Mouse (Mus musculus) bone marrow, adult 2 months (tissue): ENCODE measurements around the gene Cradd. TPM values are rescaled to one million over a fixed set of nuclear protein-coding genes. Genes with fewer than 3 reads are reported as not detected.

Experiments used
- H3K27ac ChIP-seq: fragments of 200-500 bp; 2 replicates; pipeline ENCODE4 v1.5.1; 2012; ENCODE audit warnings: low read depth, mild to moderate bottlenecking, control low read depth, inconsistent platforms, low read length; ENCODE audit not compliant: control insufficient read depth, poor library complexity, insufficient read depth
- H3K4me1 ChIP-seq: fragments of 200-500 bp; 2 replicates; pipeline ENCODE4 v1.6.1; 2011; ENCODE audit warnings: low read length; ENCODE audit not compliant: control insufficient read depth, insufficient read depth
- H3K4me3 ChIP-seq: fragments of 200-500 bp; replicated peaks from 2 replicates; pipeline ENCODE3; 2011; ENCODE audit warnings: mild to moderate bottlenecking, low read depth, low read length, control low read depth; ENCODE audit not compliant: control insufficient read depth
- CTCF ChIP-seq: fragments of 200-500 bp; IDR thresholded peaks from 2 replicates; pipeline ENCODE4 v1.5.1; 2011; ENCODE audit warnings: low read length, control low read depth; ENCODE audit not compliant: control insufficient read depth, insufficient read depth
- POLR2A ChIP-seq: fragments of 200-500 bp; IDR thresholded peaks from 2 replicates; pipeline ENCODE4 v1.6.1; 2011; ENCODE audit warnings: low read depth, mild to moderate bottlenecking, control low read depth, low read length, borderline replicate concordance; ENCODE audit not compliant: control insufficient read depth
- WGBS: fragments of 180-500 bp; shearing (Covaris S2); methylation state at CpG from one replicate; pipeline ENCODE4 v1.1.7; 2018; 5-methylcytosine and 5-hydroxymethylcytosine counted together
- polyA plus RNA-seq: library from polyadenylated mRNA; stranded (reverse); fragments of >200 nt; gene quantifications from 2 replicates; pipeline ENCODE4 v1.2.4, GENCODE M21; 2011; ENCODE audit warnings: low replicate concordance; ENCODE audit not compliant: missing spikeins, insufficient read depth, insufficient read length

The Cradd gene
- polyA plus RNA-seq, 1 experiment = 3.8 TPM

GRCm38 (mm10) chr10:95313524-95313923 lies 10.4 kb downstream of the Cradd start:
- TF ChIP-seq CTCF = no peak
- TF ChIP-seq POLR2A = no peak
- no peaks in the 10 kb centered on the region for H3K4me1 ChIP-seq
- no peak overlapping the region for H3K27ac ChIP-seq
- WGBS = 51% methylated on average over 9 of the region's 9 CpGs
- no peak overlapping the region for H3K4me3 ChIP-seq

GRCm38 (mm10) chr10:95310688-95311441 lies 13.1 kb downstream of the Cradd start:
- Histone ChIP-seq H3K4me3 (no peak overlapping the region), H3K4me1 (no peaks in the 10 kb centered on the region), H3K27ac (no peak overlapping the region)
- WGBS = 92% methylated on average over 21 of the region's 21 CpGs
- no peak for TF ChIP-seq POLR2A
- no peak for TF ChIP-seq CTCF

- 87% methylated on average over 13 of the region's 13 CpGs for WGBS
- no peak overlapping the region for H3K4me3 ChIP-seq
- TF ChIP-seq CTCF (no peak), POLR2A (no peak)
These were observed 14.3 kb downstream of the Cradd start for GRCm38 (mm10) chr10:95309412-95310322.

GRCm38 (mm10) chr10:95308991-95309390 lies 14.9 kb downstream of the Cradd start:
- 92% methylated on average over 12 of the region's 12 CpGs for WGBS
- H3K27ac ChIP-seq = no peak overlapping the region
- no peaks in the 10 kb centered on the region for H3K4me1 ChIP-seq
- TF ChIP-seq POLR2A (no peak), CTCF (no peak)
- H3K4me3 ChIP-seq = no peak overlapping the region

More at GRCm38 (mm10) chr10:95309412-95310322, 14.3 kb downstream of the Cradd start:
- H3K27ac ChIP-seq = no peak overlapping the region
- no peaks in the 10 kb centered on the region for H3K4me1 ChIP-seq

GRCm38 (mm10) chr10:95307916-95308315 lies 16.0 kb downstream of the Cradd start:
- WGBS = 82% methylated on average over 5 of the region's 5 CpGs
- H3K4me1 ChIP-seq = no peaks in the 10 kb centered on the region; the same call in 1 of the 2 replicates
- H3K4me3 ChIP-seq = no peak overlapping the region
- no peak overlapping the region for H3K27ac ChIP-seq
- TF ChIP-seq CTCF (no peak), POLR2A (no peak)

GRCm38 (mm10) chr10:95306824-95307552 lies 16.9 kb downstream of the Cradd start:
- H3K4me3 ChIP-seq = no peak overlapping the region
- peaks cover 2% of the 10 kb centered on the region; the same call in 1 of the 2 replicates for H3K4me1 ChIP-seq
- TF ChIP-seq POLR2A = no peak
- TF ChIP-seq CTCF = no peak
- no peak overlapping the region for H3K27ac ChIP-seq
- 85% methylated on average over 11 of the region's 11 CpGs for WGBS

- Histone ChIP-seq H3K27ac (no peak overlapping the region), H3K4me1 (peaks cover 2% of the 10 kb centered on the region; the same call in 1 of the 2 replicates), H3K4me3 (no peak overlapping the region)
- WGBS = 36% methylated on average over 4 of the region's 4 CpGs
- TF ChIP-seq CTCF (no peak), POLR2A (no peak)
These were observed 19.7 kb downstream of the Cradd start for GRCm38 (mm10) chr10:95304240-95304639.
